ENCODE assay signal across 8 mouse cellular contexts in the genomic region with DNA sequence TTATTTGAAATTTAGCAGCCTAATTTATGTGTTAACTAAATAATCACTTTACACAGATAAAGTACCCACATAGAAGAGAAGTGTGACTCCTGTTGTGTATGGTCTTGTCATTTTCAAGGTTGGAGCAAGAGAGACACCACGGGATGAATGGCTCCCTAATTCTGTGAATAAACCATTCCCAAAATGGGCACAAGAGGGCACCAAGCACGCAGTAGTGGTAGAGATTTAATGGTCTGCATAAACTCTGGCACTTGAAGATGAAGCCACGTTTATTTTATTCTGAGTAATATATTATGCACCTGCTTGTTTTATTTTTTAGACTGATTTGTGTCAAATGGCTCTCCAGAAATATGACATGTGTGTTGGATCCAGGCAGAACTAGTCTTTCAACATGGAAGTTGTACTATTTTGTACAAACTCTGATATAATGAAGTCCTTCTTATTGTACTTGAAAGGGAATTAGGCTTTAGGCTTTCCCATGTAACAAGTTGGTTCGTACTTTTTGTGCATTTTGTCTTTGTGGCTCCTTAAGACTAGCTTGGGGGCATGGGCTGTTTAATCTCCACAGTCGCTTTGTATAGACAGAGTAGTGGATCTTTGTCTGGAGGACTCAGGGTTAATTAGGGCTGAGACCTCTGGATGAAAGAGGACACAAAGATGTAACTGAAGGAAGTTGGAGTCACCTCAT.
DNase-seq lines count a peak whose midpoint lies in the region; ATAC-seq and TF ChIP-seq lines count a peak whose summit lies in the region.

No protein-coding gene starts in this region.

- no peaks in the 10 kb centered on the region for H3K36me3 ChIP-seq in liver, adult 2 months (ENCODE audit: control insufficient read depth, insufficient read depth, low read length)
- no peaks in the 10 kb centered on the region for H3K36me3 ChIP-seq in liver, embryonic 11.5 days (ENCODE audit: control insufficient read depth, insufficient read depth, low read length)
- H3K36me3 ChIP-seq in hindbrain, postnatal 0 days (ENCODE audit: insufficient read depth, low read length), result no peaks in the 10 kb centered on the region
- no peaks in the 10 kb centered on the region for H3K36me3 ChIP-seq in limb, embryonic 11.5 days (ENCODE audit: control insufficient read depth, insufficient read depth, low read length)
- no peaks in the 10 kb centered on the region for H3K36me3 ChIP-seq in neural tube, embryonic 15.5 days

- TF ChIP-seq CTCF in liver, adult 2 months (IDR thresholded peaks at IDR 0.05; ENCODE audit: low read depth, low read length), result peak; percentile 37
- peak; percentile 90 for TF ChIP-seq CTCF in hindbrain, postnatal 0 days (IDR thresholded peaks at IDR 0.05; ENCODE audit: low read depth)

- WGBS in liver, adult 2 months, result 24% methylated on average over 5 of the region's 5 CpGs
- 25% methylated on average over 5 of the region's 5 CpGs for WGBS in liver, embryonic 11.5 days
- WGBS in hindbrain, postnatal 0 days, result 20% methylated on average over 5 of the region's 5 CpGs
- 20% methylated on average over 5 of the region's 5 CpGs for WGBS in limb, embryonic 11.5 days
- WGBS in neural tube, embryonic 15.5 days, result 22% methylated on average over 5 of the region's 5 CpGs

- no peak overlapping the region for H3K9ac ChIP-seq in liver, adult 2 months (ENCODE audit: low read depth, low read length)
- no peak overlapping the region for H3K9ac ChIP-seq in liver, embryonic 11.5 days (ENCODE audit: low read depth, low read length)
- H3K9ac ChIP-seq in hindbrain, postnatal 0 days (replicated peaks; ENCODE audit: low read length), result no peak overlapping the region
- H3K9ac ChIP-seq in limb, embryonic 11.5 days (ENCODE audit: low read length), result no peak overlapping the region
- no peak overlapping the region for H3K9ac ChIP-seq in neural tube, embryonic 15.5 days (replicated peaks)

- H3K4me3 ChIP-seq in liver, adult 2 months (ENCODE audit: insufficient read depth, low read depth, low read length), result no peak overlapping the region
- H3K4me3 ChIP-seq in liver, embryonic 11.5 days (ENCODE audit: low read depth, low read length), result no peak overlapping the region
- H3K4me3 ChIP-seq in hindbrain, postnatal 0 days (ENCODE audit: low read length), result no peak overlapping the region
- no peak overlapping the region for H3K4me3 ChIP-seq in limb, embryonic 11.5 days (ENCODE audit: low read depth, low read length)
- no peak overlapping the region for H3K4me3 ChIP-seq in neural tube, embryonic 15.5 days (replicated peaks)

- H3K27ac ChIP-seq in liver, adult 2 months (replicated peaks; ENCODE audit: insufficient read depth, low read depth, low read length), result no peak overlapping the region
- no peak overlapping the region for H3K27ac ChIP-seq in liver, embryonic 11.5 days (ENCODE audit: low read depth, low read length)
- no peak overlapping the region for H3K27ac ChIP-seq in hindbrain, postnatal 0 days
- no peak overlapping the region for H3K27ac ChIP-seq in limb, embryonic 11.5 days (replicated peaks; ENCODE audit: low read depth, low read length)
- H3K27ac ChIP-seq in neural tube, embryonic 15.5 days (replicated peaks), result no peak overlapping the region

- ATAC-seq in liver, embryonic 11.5 days (replicated peaks; ENCODE audit: low FRiP score), result no peak
- peak; percentile 57; the same call in 1 of the 2 replicates for ATAC-seq in hindbrain, postnatal 0 days
- ATAC-seq in limb, embryonic 11.5 days (ENCODE audit: insufficient number of reproducible peaks, low FRiP score, low TSS enrichment, low read depth), result no peak
- ATAC-seq in neural tube, embryonic 15.5 days (ENCODE audit: low FRiP score), result peak; percentile 78; the same call in 1 of the 2 replicates

- H3K9me3 ChIP-seq in liver, embryonic 11.5 days (ENCODE audit: control insufficient read depth, low read length), result no peaks in the 10 kb centered on the region
- no peaks in the 10 kb centered on the region for H3K9me3 ChIP-seq in hindbrain, postnatal 0 days (ENCODE audit: low read length)
- no peaks in the 10 kb centered on the region for H3K9me3 ChIP-seq in limb, embryonic 11.5 days (ENCODE audit: control insufficient read depth, low read length)
- no peaks in the 10 kb centered on the region for H3K9me3 ChIP-seq in neural tube, embryonic 15.5 days (replicated peaks)

- H3K4me2 ChIP-seq in liver, embryonic 11.5 days, result no peak overlapping the region
- H3K4me2 ChIP-seq in hindbrain, postnatal 0 days (ENCODE audit: low read depth, low read length), result no peak overlapping the region
- no peak overlapping the region for H3K4me2 ChIP-seq in limb, embryonic 11.5 days (ENCODE audit: low read depth, severe bottlenecking)
- no peak overlapping the region for H3K4me2 ChIP-seq in neural tube, embryonic 15.5 days

- H3K4me1 ChIP-seq in liver, adult 2 months (ENCODE audit: control insufficient read depth, insufficient read depth, low read length), result no peaks in the 10 kb centered on the region
- no peaks in the 10 kb centered on the region for H3K4me1 ChIP-seq in liver, embryonic 11.5 days (replicated peaks; ENCODE audit: control insufficient read depth, insufficient read depth, low read length)
- 0 out of 2 replicates have a peak, but pooled peaks cover 3% of the 10 kb centered on the region for H3K4me1 ChIP-seq in hindbrain, postnatal 0 days (ENCODE audit: insufficient read depth, low read length)
- H3K4me1 ChIP-seq in limb, embryonic 11.5 days (ENCODE audit: control insufficient read depth, insufficient read depth, low read length), result 0 out of 2 replicates have a peak, but pooled peaks cover 2% of the 10 kb centered on the region
- H3K4me1 ChIP-seq in neural tube, embryonic 15.5 days, result no peaks in the 10 kb centered on the region

- DNase-seq in liver, adult 2 months (ENCODE audit: extremely low read depth, low read depth, low spot score), result no peak
- DNase-seq in liver, embryonic 11.5 days (ENCODE audit: low spot score), result no peak
- peak; percentile 29 to 36 for DNase-seq in adrenal gland, adult 18-20 months (ENCODE audit: low spot score in 2 of 2)
- DNase-seq in embryo, embryonic 9.5 days (ENCODE audit: extremely low spot score), result peak; percentile 56
- peak; percentile 87 for DNase-seq in hindbrain, postnatal 0 days (ENCODE audit: low spot score)
- DNase-seq in limb, embryonic 11.5 days (ENCODE audit: low spot score), result peak; percentile 76
- DNase-seq in ovary, adult 18-20 months (ENCODE audit: low spot score), result no peak

- H3K27me3 ChIP-seq in liver, adult 2 months (ENCODE audit: control insufficient read depth, insufficient read depth, low read length), result no peaks in the 10 kb centered on the region
- H3K27me3 ChIP-seq in liver, embryonic 11.5 days (replicated peaks; ENCODE audit: control insufficient read depth, insufficient read depth, low read length), result no peaks in the 10 kb centered on the region
- no peaks in the 10 kb centered on the region for H3K27me3 ChIP-seq in hindbrain, postnatal 0 days (ENCODE audit: insufficient read depth, low read length)
- peaks cover 3% of the 10 kb centered on the region; the same call in 1 of the 2 replicates for H3K27me3 ChIP-seq in limb, embryonic 11.5 days (ENCODE audit: control insufficient read depth, insufficient read depth, low read length)
- H3K27me3 ChIP-seq in neural tube, embryonic 15.5 days (replicated peaks), result peaks cover 24% of the 10 kb centered on the region

- no peaks in the 10 kb centered on the region for H3K79me2 ChIP-seq in liver, adult 2 months (ENCODE audit: control insufficient read depth, insufficient read depth, low read length)

- TF ChIP-seq POLR2A in liver, adult 2 months (IDR thresholded peaks at IDR 0.05; ENCODE audit: extremely low read depth, insufficient read depth, low read length), result no peak

Comparison
In these comparisons a context has a peak if more than half of its experiments do, and no peak if none do; other contexts are left out.
1. DNase-seq: peak in adrenal gland, adult 18-20 months (2 of 2), embryo, embryonic 9.5 days (single experiment), hindbrain, postnatal 0 days (single experiment) and limb, embryonic 11.5 days (single experiment); none in liver, adult 2 months (single experiment), liver, embryonic 11.5 days (single experiment) and ovary, adult 18-20 months (single experiment).
2. ATAC-seq: peak in hindbrain, postnatal 0 days (single experiment) and neural tube, embryonic 15.5 days (single experiment); none in liver, embryonic 11.5 days (single experiment) and limb, embryonic 11.5 days (single experiment).